Mouse (Mus musculus) brown adipose tissue, adult 24 weeks (tissue): ENCODE results near the gene Atg2a. TPM values are rescaled to one million over a fixed set of nuclear protein-coding genes. Genes with fewer than 3 reads are reported as not detected.

Source experiments
- H3K27ac ChIP-seq: fragments of 200-500 bp; replicated peaks from 2 replicates; pipeline ENCODE4 v1.5.1; 2012; ENCODE audit warnings: low read depth, mild to moderate bottlenecking, low read length
- H3K4me1 ChIP-seq: fragments of 200-500 bp; 2 replicates; pipeline ENCODE4 v1.6.1; 2012; ENCODE audit warnings: low read length, mixed read lengths; ENCODE audit not compliant: control insufficient read depth, insufficient read depth, insufficient read length
- H3K4me3 ChIP-seq: fragments of 200-500 bp; 2 replicates; pipeline ENCODE4 v1.5.1; 2012; ENCODE audit warnings: low read depth, mild to moderate bottlenecking, low read length, moderate library complexity; ENCODE audit not compliant: insufficient read depth
- polyA plus RNA-seq: library from polyadenylated mRNA; stranded (reverse); fragments of >200 nt; gene quantifications from 2 replicates; pipeline ENCODE4 v1.2.4, GENCODE M21; 2012; ENCODE audit not compliant: missing spikeins, insufficient read depth, insufficient read length

Atg2a gene
- polyA plus RNA-seq, 1 experiment = 9.9 TPM

DNA sequence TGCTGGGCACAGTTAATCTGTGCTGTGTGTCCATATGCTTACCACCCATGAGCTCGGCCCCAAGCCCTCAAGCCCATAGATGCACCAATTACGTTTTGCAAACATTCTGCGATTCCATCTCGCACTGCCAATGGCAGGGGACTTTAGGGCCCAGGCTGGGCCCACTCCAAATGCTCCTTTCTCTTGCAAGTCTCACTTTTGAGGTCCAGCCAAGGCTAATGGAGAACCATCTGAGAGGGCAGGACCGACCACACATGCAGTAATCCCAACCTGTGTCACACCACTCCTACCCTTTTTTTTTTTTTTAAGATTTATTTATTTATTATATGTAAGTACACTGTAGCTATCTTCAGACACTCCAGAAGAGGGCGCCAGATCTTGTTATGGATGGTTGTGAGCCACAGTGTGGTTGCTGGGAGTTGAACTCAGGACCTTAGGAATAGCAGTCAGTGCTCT, 24.3 kb downstream of the Atg2a start:
- Histone ChIP-seq H3K4me3 (no peak overlapping the region), H3K27ac (no peak overlapping the region), H3K4me1 (no peaks in the 10 kb centered on the region; the same call in 1 of the 2 replicates)

DNA sequence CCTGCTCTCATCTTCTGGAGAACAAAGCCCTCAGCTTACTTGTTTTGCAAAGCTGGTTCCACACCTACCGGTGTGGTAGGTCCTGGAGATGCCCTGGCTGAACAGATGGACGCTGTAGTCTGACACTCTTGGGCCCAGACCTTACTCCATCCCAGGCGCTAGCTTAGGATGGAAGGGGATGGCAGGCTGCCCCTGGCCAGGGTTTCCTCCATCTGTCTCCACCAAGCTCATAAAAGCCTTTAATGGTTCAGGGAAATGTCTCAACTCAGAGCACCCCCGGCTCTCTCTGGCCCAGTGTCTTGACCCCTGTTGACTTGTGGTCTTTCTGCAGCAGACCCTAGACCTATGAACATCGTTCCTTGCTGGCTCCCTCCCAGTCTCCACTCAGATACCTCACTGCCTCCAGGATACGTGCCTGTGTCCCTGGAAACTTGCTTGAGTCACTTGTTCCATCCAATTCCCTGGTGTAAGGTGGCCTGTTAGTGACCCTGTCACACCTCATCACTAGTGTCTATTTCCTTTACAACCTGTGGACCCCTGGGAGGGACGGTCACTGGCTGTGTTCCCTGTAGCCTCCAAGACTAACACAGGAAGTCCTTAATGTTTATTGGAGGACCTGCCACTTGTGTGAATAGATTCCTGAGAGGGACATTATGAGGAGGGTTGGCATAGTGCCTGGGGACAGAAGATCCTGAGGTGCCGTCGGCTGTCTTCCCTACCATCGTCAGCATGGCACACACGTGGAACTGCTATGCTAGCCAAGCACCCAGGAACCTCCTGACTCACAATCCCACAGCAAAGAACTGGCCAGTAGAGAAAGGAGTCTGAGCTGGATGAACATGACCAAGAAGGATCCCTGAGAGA, 26.1 kb downstream of the Atg2a start:
- peak overlapping the region; percentile 11 for H3K27ac ChIP-seq
- H3K4me1 ChIP-seq = no peaks in the 10 kb centered on the region; the same call in 1 of the 2 replicates
- no peak overlapping the region for H3K4me3 ChIP-seq

DNA sequence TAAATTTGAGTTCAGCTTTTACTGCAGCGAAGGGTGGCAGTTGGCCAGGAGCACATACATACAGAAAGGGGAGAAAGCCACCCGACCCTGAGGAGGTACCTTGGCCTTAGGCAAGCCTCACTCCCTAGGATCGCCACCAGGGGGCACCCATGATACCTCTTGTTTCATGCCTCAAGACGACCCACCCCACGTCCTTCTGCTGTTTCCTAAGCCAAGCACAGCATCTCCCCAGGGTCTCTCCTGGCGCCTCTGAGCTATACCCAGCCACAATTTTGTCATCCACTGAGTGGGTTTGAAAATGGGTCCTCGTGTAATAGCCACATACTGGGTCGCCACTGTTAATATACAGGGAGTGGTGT, 26.7 kb downstream of the Atg2a start:
- H3K4me1 ChIP-seq = no peaks in the 10 kb centered on the region; the same call in 1 of the 2 replicates
- H3K27ac ChIP-seq = peak overlapping the region; percentile 89
- no peak overlapping the region for H3K4me3 ChIP-seq

DNA sequence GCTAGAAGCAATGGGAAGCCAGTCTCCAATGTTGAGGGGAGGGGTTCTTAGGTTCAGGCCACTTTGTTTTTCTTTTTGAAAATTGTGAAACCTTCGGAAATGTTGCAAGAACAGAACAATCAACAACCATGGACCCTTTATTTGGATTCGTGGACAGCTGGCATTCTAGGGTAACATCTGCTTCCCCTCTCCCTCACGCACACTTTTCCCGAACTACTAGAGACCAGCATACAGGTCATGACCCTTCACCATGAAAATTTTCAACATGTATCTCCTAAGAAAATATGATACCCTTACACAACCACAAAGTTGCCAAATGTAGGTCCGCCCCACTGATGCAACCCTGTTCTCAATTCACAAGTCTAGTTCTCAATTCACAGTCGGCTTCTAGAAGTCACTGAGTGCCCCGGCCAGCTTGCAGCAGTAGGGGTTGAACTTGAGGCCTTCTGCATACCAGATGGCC, 27.2 kb downstream of the Atg2a start:
- Histone ChIP-seq H3K4me3 (no peak overlapping the region), H3K27ac (peak overlapping the region; percentile 89), H3K4me1 (no peaks in the 10 kb centered on the region; the same call in 1 of the 2 replicates)

DNA sequence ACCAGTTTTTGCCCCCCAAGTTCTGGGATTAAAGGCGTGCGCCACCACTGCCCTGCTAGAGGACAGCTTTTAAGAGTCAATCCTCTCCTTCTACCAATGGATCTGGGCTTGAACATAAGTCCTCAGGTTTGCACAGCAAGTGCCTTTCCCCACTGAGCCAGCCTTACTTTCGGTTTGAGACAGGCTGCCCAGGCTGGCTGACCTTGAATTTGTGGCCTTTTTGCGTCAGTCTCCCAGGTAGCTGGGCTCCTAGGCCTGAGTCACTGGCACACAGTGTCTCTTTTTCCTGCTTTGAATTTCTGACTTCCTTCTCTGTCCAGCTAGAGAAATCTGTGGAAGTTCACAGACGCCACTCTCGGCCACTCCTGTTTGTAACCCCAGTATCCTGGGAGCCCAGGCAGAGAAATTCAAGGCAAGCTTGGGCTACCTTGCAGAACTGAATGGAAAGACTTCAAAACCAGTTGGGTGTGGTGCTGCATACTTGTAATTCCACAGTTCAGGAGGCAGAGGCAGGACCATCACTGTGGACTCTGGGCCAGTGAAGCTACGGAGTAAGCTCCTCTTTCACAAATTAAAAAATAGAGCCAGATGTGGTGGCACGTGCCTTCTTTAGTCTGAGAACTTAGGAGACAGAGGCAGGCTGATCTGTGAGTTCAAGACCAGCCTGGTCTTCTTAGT, 28.5 kb downstream of the Atg2a start:
- H3K27ac ChIP-seq = peak overlapping the region; percentile 59
- no peak overlapping the region for H3K4me3 ChIP-seq
- H3K4me1 ChIP-seq = no peaks in the 10 kb centered on the region; the same call in 1 of the 2 replicates

DNA sequence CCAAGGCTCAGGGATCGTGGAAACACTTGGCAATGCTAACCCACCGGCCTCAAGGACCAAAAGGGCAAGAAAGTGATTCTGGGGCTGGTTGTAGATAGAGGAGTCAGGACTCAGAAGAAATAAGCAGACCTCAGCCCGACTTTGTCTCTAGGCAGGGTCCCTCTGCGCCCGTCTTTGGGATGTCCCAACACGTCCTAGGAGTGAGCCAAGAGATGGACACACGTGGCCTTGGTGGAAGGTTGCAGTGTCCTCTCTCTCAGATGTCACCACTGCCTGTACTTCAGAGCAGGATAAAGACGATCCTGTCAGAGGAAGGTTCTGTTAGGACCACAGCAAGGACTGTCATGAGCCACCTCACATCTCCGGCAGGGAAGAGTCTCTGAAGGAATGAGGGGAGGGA, 29.2 kb downstream of the Atg2a start:
- peaks cover 5% of the 10 kb centered on the region; the same call in 1 of the 2 replicates for H3K4me1 ChIP-seq
- H3K27ac ChIP-seq = no peak overlapping the region
- H3K4me3 ChIP-seq = no peak overlapping the region

DNA sequence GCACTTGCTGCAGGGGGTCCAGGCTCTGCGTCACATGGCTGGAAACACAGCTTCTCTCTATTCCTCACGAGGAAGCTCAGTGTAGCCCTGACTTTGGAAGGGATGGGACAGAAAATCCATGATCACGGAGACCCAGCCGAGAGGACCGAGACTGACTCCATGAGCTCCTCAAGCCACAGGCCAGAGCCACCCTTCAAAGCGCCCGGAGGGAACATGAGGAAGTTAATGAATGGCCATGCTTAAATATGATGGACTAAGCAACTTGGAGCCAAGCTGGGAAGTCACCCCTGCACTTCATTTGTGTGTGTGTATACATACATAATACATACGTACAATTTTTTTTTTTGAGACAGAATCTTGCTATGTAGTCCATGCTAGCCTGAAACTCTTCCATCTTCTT, 29.7 kb downstream of the Atg2a start:
- H3K4me1 ChIP-seq = peaks cover 7% of the 10 kb centered on the region; the same call in 1 of the 2 replicates

DNA sequence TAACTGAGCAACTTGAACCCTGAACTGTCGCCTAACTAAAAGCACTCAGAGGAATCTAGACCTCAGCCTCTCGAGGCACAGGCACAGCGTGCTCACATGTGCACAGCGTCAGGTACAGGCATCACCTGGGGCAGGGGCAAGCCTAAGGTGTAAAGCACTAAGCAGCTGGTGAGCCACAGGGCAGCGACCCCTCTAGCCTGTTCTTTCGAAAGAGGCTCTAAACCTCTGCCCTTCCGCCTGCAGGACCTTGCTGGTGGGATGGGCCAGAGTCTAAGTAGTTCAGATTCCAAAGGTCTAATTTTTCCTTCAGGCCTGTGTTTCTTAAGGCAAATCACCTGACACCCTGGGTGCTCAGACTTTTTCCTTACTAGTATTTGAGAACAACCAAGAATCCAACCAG, 30.6 kb downstream of the Atg2a start:
- peaks cover 7% of the 10 kb centered on the region; the same call in 1 of the 2 replicates for H3K4me1 ChIP-seq
- no peak overlapping the region for H3K4me3 ChIP-seq
- no peak overlapping the region for H3K27ac ChIP-seq

More for the DNA sequence above, 29.7 kb downstream of the Atg2a start:
- Histone ChIP-seq H3K4me3 (no peak overlapping the region), H3K27ac (no peak overlapping the region)

DNA sequence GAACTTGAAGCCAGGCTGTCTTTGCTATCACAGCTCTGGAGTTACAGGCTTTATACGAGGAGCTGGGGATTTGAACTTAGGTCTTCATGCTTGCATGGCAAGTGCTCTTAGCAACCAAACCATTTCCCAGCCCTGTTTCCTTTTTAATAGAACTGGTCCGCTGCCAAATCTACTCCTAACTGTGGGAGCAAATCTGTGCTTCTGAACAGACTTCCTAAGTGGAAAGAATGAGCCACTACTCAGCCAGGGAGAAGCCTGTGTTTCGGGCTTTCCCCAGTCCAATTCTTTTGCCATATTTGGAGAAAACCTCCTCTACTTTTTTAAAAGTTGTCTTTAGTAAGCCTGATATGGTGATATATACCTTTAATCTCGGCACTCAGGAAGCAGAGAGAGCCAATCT, 31.3 kb downstream of the Atg2a start:
- Histone ChIP-seq H3K27ac (peak overlapping the region; percentile 72), H3K4me3 (no peak overlapping the region), H3K4me1 (peaks cover 7% of the 10 kb centered on the region; the same call in 1 of the 2 replicates)

DNA sequence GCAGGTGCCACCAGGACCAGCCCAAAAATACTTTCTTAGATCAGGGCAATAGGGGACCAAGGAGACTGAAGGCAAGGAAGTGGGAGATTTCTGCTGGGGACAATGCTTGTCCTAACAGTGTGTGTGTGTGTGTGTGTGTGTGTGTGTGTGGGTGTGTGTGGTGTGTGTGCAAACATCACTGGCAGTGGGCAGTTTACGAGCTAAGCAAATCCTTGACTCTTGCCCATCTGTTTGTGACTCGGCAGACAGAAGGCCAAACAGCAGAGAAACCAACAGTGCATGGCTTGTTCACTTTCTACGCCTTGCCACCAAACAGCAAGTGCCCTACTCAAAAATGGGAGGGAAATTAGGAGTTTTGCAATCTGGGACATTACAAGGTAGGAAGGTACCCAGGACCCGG, 32.1 kb downstream of the Atg2a start:
- Histone ChIP-seq H3K4me3 (no peak overlapping the region), H3K4me1 (peaks cover 7% of the 10 kb centered on the region; the same call in 1 of the 2 replicates), H3K27ac (peak overlapping the region; percentile 72)

DNA sequence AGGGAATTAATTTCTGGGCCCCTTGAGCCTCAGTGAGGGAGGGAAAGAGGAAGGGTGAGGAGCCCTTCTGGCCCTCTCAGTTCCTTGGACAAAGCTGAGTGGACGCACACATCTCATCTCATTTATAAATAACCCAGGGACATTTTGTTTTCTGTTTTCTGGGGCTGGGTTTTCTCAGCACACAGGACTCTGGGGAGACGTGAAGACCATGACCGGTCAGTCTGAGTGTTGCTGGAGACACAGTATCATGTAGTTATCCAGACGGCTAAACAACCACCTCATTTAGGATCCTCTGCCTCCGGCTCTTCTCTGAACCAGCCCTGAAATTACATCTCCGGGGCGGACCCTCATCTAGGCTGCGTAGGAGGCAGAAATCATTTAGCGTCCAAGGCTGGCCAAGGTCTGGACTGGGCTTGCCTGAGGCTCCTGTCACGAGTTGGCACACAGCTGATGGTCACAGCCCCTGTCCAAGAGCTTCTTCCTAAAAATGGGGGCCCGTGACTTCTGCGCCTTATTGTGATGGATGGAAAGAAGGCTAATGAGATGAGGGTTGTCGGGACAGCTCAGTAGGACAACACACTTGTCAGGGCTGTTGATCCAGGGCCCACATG, 32.6 kb downstream of the Atg2a start:
- Histone ChIP-seq H3K4me3 (no peak overlapping the region), H3K27ac (peak overlapping the region; percentile 72), H3K4me1 (0 out of 2 replicates have a peak, but pooled peaks cover 7% of the 10 kb centered on the region)

DNA sequence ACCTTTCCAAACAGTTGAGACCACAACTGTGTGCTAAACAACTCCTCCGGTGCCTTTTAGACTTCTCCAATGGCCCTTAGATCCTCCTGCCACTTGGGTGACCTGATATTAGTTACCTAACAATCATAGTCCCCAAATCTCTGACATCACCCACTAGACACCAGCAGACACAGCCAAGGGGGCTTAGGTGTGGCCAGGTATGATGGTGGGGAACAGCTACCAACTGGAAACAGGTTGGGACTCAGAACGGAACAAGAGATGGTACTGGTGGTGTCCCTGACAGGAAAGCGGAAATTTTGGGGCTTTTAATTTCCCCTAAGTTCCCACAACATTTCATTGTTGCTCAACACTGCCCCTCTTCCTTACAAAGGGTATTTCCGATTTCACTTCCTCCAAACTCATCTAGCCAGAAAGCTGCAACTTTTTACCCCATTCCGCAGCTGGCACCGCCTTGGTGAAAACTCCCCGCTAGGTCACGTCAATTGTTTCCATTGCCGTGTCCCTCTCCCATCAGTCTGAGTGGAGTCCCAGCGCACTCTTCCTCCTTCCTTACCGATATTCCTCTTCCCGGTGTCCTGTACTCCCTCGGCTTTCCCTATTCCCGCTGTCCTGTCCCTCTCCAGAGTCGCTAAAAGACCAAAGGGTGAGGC, 34.4 kb downstream of the Atg2a start:
- H3K4me1 ChIP-seq = peaks cover 14% of the 10 kb centered on the region; the same call in 1 of the 2 replicates
- H3K4me3 ChIP-seq = peak overlapping the region; percentile 55
- peak overlapping the region; percentile 86 for H3K27ac ChIP-seq

DNA sequence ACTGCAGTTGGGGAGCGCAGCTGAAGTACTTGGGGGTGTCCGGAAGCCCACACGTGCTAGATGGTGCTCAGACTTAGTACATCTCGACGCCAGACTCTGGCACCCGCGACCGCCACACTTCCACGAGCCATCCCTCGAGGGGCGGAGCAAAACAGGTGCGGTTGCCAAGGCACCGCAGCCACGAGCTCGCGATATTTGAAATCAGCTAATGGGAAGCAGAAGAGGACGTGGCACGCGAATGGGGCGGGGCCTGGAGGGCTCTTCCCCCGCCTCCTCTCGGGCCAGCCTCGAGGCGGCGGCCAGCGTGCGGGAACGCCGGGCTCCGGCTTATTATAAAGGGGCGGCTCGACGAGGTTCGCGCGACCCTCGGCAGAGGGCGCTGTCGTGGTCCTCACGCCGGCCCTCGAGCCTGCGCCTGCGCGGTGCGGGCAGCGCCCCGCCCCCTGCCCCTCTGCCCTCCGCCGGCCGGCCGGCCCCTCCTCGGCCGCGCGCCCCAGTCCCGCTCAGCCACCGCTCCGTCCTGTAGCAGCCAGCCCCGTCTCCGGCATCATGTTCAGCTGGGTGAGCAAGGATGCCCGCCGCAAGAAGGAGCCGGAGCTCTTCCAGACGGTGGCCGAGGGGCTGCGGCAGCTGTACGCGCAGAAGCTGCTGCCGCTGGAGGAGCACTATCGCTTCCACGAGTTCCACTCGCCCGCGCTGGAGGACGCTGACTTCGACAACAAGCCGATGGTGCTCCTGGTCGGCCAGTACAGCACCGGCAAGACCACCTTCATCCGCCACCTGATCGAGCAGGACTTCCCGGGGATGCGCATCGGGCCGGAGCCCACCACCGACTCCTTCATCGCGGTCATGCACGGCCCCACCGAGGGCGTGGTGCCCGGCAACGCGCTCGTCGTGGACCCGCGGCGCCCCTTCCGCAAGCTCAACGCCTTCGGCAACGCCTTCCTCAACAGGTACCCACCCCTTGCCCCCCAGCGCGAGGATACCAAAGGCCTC, 35.3 kb downstream of the Atg2a start, which contains the start of gene Ehd1:
TSS of gene Ehd1 (plus strand) at position 300 of the 996 bp plus-strand sequence.
- peak within 1 kb of the TSS; percentile 96 for H3K4me3 ChIP-seq
- peaks cover 22% of the 10 kb centered on the region; the same call in 1 of the 2 replicates for H3K4me1 ChIP-seq
- H3K27ac ChIP-seq = peak within 1 kb of the TSS; percentile 94
